Mouse (Mus musculus): ENCODE results near the gene Calm4.

The Calm4 gene

DNA sequence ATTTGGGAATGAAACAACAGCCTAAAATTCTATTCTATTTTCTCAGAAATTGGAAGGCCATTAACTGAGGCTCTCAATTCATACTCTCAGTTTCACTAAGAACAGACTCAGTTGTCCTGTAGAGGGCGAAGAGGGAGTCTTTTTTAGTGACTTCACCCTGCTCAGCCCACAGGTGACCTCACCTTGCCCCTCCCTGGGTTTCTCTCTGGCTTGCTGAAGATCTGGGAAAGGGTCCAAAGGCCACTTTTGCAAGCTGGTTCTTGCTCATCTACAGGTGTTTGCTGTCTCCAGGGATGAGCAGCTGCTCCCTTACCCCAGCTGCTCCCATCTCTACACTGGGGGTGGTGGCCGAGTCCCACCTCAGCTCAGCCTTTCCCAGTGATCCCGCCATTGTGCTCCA is 24.8 kb downstream of the Calm4 start:
- DNase-seq, result no peak

DNA sequence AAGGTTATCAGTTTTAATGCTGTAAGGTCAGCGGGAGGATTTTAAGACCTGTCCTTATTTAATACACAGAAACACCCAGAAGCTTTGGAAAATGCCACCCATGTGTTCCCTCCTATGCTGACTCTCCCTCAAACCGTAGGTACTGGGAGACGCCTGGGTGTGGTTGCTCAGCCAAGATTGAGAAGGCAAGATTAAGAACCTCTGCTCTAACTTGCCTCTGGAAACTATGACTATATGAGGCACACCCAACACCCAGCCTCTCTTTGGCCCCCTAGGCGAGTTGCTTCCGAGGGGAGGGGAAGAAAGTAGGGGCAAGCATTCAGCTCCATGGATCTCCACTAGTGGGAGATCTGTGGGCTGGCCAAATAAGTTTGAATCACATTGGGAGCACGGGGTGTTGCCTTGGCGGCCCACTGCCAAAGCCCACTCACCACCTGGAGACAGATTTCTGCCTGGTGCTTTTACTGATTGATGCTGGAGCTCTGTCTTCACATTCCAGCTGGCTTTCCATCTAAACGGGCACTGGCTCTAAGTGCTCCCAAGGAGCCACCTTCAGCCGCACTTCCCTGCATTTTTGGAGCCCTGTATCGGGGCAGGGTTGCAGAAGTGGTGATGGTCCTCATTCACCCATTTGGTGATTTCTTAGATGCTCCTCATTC is 25.5 kb downstream of the Calm4 start:
- DNase-seq, result no peak

DNA sequence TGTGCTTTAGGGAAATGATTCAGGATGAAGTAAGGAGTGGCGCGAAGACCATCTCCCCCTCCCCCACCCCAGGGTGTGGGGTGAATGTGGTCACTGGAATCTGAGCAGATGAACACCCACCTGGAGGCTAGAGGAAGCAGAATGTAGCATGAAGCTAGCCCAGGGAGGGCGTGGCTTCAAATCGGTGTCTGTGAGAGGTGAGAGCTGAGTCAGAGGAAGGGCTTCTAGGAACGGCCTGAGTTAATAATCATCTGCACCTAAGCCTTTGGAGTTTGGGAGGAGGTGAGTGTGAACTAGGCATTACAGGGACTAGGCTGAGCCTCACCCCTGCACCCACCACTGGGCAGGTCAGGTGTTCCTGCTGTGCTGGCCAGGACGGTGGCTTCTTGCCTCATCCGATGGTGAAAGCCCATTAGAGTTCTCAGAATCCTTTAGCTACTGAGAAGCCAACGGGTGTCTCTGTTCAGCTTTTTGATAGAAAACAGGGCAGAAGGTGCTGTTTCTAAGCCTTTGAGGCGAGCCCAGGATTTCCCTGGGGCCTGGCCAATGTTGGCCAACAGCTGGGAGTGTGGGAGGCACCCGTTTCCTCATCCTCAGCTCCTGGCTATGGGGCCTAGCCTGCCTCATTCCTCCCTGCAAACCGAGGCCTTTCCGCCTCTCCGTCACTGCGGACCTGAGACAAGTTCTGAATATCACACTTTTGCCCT is 28.2 kb downstream of the Calm4 start:
- no peak for DNase-seq

DNA sequence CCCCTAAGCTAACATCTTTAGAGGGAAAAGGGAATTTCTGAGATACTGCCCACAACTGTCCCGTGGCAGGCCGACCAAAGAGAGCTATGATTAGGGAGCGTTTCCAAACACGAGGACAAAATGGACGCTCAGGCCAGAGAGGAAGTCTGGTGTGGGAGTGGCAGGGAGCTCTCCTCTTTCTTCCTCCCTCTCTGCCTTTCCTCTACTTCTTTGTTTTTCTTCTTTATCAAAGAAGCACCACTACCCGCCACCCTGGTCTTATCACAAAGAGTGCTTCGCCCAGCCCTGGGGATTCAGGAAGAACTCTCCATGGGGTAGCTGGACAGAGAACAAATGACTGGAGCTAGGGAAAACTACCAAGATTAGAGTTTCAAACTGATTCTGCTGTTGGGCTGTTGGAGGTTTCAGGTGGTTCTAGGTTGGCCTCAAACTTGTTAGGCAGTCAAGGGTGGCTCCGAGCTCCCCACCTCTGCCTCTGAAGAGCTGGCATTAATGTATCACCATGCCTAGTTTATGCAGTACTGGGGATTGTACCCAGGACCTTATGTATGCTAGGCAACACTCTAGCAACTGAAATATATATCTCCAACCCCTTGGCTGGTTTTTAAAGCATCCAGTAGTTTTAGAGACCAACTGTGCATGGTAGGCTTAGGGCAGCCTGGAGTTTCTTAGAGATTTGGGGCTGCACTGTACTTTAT is 28.9 kb downstream of the Calm4 start:
- DNase-seq, result no peak

DNA sequence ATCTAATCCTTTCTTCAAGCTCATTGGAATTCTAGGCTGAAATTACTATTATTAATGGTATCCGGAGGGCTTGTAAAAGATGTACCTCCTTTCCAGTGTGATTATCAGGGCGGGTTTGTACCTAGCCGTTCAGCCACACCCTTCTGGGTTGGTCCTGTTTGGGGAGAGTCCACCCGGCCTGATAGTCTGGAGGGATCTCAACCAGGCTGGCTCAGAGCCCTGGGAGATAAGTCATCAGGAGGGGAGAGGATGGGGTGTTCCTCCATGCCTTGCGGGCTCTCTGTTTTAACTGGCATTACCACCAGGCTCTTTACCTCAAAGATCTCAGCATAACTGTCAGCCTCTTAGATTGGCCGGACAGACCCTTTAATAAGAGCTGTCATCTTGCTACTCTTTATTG is 29.6 kb downstream of the Calm4 start:
- no peak for DNase-seq

DNA sequence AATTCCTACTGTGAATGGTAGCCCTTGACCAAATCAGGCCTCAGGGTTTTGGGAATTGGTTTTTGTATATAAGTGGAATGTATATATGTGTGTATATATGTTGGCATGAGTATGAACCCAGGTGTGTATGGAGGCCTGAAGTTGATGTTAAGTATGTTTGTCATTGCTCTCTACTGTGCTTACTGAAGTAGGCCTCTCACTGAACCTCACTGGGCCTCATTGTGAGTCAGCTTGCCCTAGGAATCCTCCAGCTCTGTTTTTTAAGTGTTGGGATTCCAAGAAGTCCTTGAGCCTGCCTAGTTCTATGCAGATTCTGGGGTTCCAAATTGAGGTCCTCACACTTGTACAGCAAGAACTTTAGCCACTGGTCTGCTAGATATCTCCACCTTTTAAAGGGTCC is 32.3 kb downstream of the Calm4 start:
- DNase-seq, result no peak

DNA sequence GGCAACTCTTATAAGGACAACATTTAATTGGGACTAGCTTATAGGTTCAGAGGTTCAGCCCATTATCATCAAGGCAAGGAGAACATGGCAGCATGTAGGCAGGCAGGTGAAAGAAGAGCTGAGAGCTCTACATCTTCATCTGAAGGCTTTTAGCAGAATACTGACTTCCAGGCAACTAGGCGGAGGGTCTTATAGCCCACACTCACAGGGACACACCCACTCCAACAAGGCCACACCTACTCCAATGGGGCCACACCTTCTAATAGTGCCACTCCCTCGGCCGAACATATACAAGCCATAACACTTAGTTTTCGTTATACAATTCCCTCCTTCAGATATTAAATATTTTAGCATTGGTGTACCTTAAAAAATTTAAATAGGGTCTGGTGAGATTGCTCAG is 35.3 kb downstream of the Calm4 start:
- no peak for DNase-seq

DNA sequence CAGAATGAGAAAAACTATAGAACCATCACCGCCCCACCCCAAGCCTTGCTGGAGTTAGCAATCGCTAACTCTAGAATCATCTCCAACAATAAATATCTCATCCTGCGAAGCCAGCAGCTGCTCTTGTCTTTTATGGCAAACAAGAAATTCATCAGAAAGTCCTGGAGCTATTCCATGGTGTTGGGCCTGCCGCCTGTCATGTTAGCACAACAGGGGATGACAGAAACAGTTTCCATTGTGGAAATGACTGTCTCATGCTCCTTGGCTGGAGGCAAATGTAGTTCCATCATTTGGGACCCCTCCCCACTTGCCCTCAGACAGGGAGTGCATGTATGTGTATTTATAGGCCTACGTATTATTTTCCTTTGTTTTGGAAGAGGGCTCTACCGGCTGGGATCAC is 38.9 kb downstream of the Calm4 start:
- DNase-seq, result no peak

DNA sequence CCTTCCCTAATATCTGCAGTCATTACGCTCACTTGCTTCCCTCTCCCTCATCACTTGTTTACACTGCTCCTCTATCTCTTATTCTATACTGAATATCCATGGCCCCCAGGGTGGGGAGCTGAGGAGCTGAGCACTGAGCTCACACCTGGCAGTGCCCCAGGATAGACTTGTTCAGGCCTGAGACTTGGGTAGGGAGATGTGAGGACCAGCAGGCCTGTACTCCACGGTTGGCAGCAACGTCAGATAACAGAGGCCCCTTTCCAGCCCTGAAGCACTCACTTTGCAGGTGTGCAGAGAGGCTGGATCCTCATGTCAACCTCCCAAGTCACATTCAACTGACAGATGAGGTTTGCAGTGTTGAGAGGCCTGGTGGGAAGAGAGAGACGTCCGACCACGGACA is 39.6 kb downstream of the Calm4 start:
- no peak for DNase-seq

DNA sequence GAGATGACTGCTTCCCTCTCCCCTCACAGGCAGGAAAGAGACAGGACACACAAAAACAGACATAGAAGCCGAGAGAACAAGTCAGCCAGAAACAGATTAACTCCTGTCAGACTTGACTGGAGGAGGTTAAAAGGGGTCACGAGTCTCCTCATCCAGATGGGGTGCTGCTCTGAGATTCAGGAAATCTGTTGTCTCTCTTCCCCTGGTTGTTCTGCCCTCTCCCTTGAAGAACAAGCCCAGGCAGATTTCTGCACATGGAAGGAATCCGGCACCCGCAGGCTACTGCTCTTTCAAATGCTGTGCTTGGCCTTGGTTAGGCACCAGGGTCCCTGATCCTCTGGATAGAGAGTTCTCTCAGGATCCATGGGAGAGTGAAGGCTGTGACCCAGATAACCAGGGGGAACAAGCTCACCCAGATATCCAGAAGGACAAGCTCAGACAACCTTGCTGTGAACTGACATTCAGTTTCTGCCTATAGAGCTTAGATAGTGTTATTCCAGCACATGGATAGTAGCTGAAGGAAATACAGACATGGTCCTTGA is 40.2 kb downstream of the Calm4 start:
- DNase-seq, result no peak

DNA sequence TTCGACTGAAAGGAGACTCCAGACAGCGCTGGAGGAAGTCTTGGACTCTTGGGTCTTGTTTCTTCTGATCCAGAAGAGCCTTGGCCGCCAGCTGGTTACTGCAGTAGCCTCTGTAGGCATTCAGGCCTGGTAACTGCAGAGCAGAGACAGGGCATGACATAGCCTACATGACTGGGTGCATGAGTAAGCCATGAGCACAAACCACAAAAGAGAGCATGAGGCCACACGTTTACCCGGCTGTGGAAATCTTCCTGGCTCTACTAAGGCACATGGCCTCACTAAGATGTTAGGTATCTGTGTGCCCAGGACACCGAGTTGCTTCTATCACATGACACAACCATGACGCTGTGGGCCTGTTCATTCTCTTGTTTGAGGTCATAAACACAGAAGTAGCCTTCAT is 49.1 kb downstream of the Calm4 start:
- no peak for DNase-seq

Measured in right cerebral cortex, postnatal 14 days (tissue).